Mouse (Mus musculus) lung, embryonic 14.5 days (tissue): Measurements from ENCODE around the gene Tmem201. TPM values are rescaled to one million over a fixed set of nuclear protein-coding genes. Genes with fewer than 3 reads are reported as not detected.

Source experiments
- ATAC-seq: fragments of 200-750 bp; cut with Nextera tagmentation; 2 replicates; pipeline ENCODE4 v1.8.0; 2017; ENCODE audit warnings: mild to moderate bottlenecking, moderate TSS enrichment, moderate library complexity; ENCODE audit not compliant: insufficient read depth
- DNase-seq: peaks from one replicate; pipeline ENCODE4 v3.0.0-alpha.2; 2015
- H3K27ac ChIP-seq: fragments of 300-500 bp; sonication (generic); 2 replicates; pipeline ENCODE4 v1.5.1; 2014; ENCODE audit warnings: low read depth, mild to moderate bottlenecking, moderate library complexity
- H3K27me3 ChIP-seq: fragments of 300-500 bp; sonication (generic); 2 replicates; pipeline ENCODE4 v1.6.1; 2014; ENCODE audit warnings: low read length, control low read depth; ENCODE audit not compliant: insufficient read depth
- H3K36me3 ChIP-seq: fragments of 300-500 bp; sonication (generic); 2 replicates; pipeline ENCODE4 v1.6.1; 2014; ENCODE audit warnings: control low read depth; ENCODE audit not compliant: insufficient read depth
- H3K4me1 ChIP-seq: fragments of 300-500 bp; sonication (generic); 2 replicates; pipeline ENCODE4 v1.6.1; 2014; ENCODE audit warnings: antibody characterized with exemption, control low read depth; ENCODE audit not compliant: insufficient read depth
- H3K4me2 ChIP-seq: fragments of 300-500 bp; sonication (generic); 2 replicates; pipeline ENCODE4 v1.6.1; 2014; ENCODE audit warnings: mild to moderate bottlenecking
- H3K4me3 ChIP-seq: fragments of 300-500 bp; sonication (generic); 2 replicates; pipeline ENCODE4 v1.5.1; 2014; ENCODE audit warnings: low read depth, low read length
- H3K9ac ChIP-seq: fragments of 300-500 bp; sonication (generic); 2 replicates; pipeline ENCODE4 v1.6.1; 2014
- H3K9me3 ChIP-seq: fragments of 300-500 bp; sonication (generic); 2 replicates; pipeline ENCODE4 v1.6.1; 2016; ENCODE audit warnings: low read depth, low read length, control low read depth
- CTCF ChIP-seq: IDR thresholded peaks from 2 replicates; pipeline ENCODE4 v1.5.1; 2016; ENCODE audit warnings: antibody characterized with exemption, low read depth
- WGBS: fragments of 180-500 bp; shearing (Covaris S2); extraction: QIAGEN DNeasy Blood & Tissue Kit; methylation state at CpG from one replicate; pipeline ENCODE4 v1.1.7; 2014; 5-methylcytosine and 5-hydroxymethylcytosine counted together
- polyA plus RNA-seq: library from polyadenylated mRNA; unstranded; fragments of >200 nt; fragmentation: Nextera tagmentation; extraction: Ambion mirVana; gene quantifications from 2 replicates; pipeline ENCODE4 v1.2.1, GENCODE M21; 2014

Gene Tmem201
- polyA plus RNA-seq, 1 experiment from 2014 or later = 30.3 TPM

GRCm38 (mm10) chr4:149702210-149702979 lies 35.4 kb downstream of the Tmem201 start, which contains the start of gene Pik3cd:
Gene Pik3cd, minus strand, starts transcription at chr4:149702571.
- Histone ChIP-seq H3K9ac (no peak within 1 kb of the TSS), H3K4me2 (no peak within 1 kb of the TSS), H3K27me3 (peaks cover 6% of the 10 kb centered on the region; the same call in 1 of the 2 replicates), H3K9me3 (no peaks in the 10 kb centered on the region), H3K4me1 (no peaks in the 10 kb centered on the region), H3K4me3 (no peak within 1 kb of the TSS), H3K36me3 (no peaks in the 10 kb centered on the region), H3K27ac (no peak within 1 kb of the TSS)
- WGBS = 64% methylated on average over 19 of the region's 19 CpGs
- DNase-seq (no peak), ATAC-seq (no peak)
- no peak for TF ChIP-seq CTCF

- Histone ChIP-seq H3K36me3 (no peaks in the 10 kb centered on the region), H3K27ac (no peak overlapping the region), H3K4me3 (no peak overlapping the region), H3K4me2 (no peak overlapping the region), H3K9ac (no peak overlapping the region), H3K27me3 (peaks cover 12% of the 10 kb centered on the region; the same call in 1 of the 2 replicates), H3K9me3 (no peaks in the 10 kb centered on the region), H3K4me1 (no peaks in the 10 kb centered on the region)
- no peak for ATAC-seq
- WGBS = 52% methylated on average over 18 of the region's 18 CpGs
- no peak for TF ChIP-seq CTCF
- peak; percentile 65 for DNase-seq
Measured at GRCm38 (mm10) chr4:149701426-149702209, 36.2 kb downstream of the Tmem201 start.

GRCm38 (mm10) chr4:149699953-149700352 lies 37.9 kb downstream of the Tmem201 start:
- Histone ChIP-seq H3K4me2 (no peak overlapping the region), H3K9me3 (no peaks in the 10 kb centered on the region), H3K36me3 (no peaks in the 10 kb centered on the region), H3K4me3 (no peak overlapping the region), H3K27me3 (peaks cover 12% of the 10 kb centered on the region; the same call in 1 of the 2 replicates), H3K27ac (no peak overlapping the region), H3K9ac (no peak overlapping the region), H3K4me1 (no peaks in the 10 kb centered on the region)
- ATAC-seq (no peak), DNase-seq (no peak)
- no peak for TF ChIP-seq CTCF
- 77% methylated on average over 4 of the region's 4 CpGs for WGBS

GRCm38 (mm10) chr4:149698197-149698821 lies 39.5 kb downstream of the Tmem201 start:
- Histone ChIP-seq H3K9ac (peak overlapping the region; percentile 54), H3K4me2 (peak overlapping the region; percentile 86), H3K4me3 (peak overlapping the region; percentile 46), H3K27ac (no peak overlapping the region), H3K36me3 (no peaks in the 10 kb centered on the region), H3K4me1 (no peaks in the 10 kb centered on the region), H3K27me3 (peaks cover 12% of the 10 kb centered on the region; the same call in 1 of the 2 replicates), H3K9me3 (no peaks in the 10 kb centered on the region)
- ATAC-seq (peak; percentile 73), DNase-seq (peak; percentile 79)
- TF ChIP-seq CTCF = peak; percentile 77
- 2% methylated on average over 35 of the region's 35 CpGs for WGBS

GRCm38 (mm10) chr4:149697506-149698196 lies 40.2 kb downstream of the Tmem201 start:
- H3K9ac ChIP-seq = peak overlapping the region; percentile 54; the same call in 1 of the 2 replicates
- TF ChIP-seq CTCF = no peak
- H3K36me3 ChIP-seq = no peaks in the 10 kb centered on the region
- H3K27ac ChIP-seq = no peak overlapping the region
- peaks cover 12% of the 10 kb centered on the region; the same call in 1 of the 2 replicates for H3K27me3 ChIP-seq
- peak overlapping the region; percentile 46 for H3K4me3 ChIP-seq
- no peaks in the 10 kb centered on the region for H3K9me3 ChIP-seq
- peak; percentile 12 for DNase-seq
- H3K4me2 ChIP-seq = peak overlapping the region; percentile 86
- WGBS = 20% methylated on average over 15 of the region's 15 CpGs
- H3K4me1 ChIP-seq = no peaks in the 10 kb centered on the region
- peak; percentile 39 for ATAC-seq

- H3K4me2 ChIP-seq = peak overlapping the region; percentile 20; the same call in 1 of the 2 replicates
- 25% methylated on average over 16 of the region's 16 CpGs for WGBS
- no peaks in the 10 kb centered on the region for H3K4me1 ChIP-seq
- no peak for ATAC-seq
- no peak overlapping the region for H3K27ac ChIP-seq
- peak; percentile 31 for DNase-seq
- H3K9me3 ChIP-seq = no peaks in the 10 kb centered on the region
- TF ChIP-seq CTCF = peak; percentile 17
- H3K4me3 ChIP-seq = no peak overlapping the region
- H3K9ac ChIP-seq = no peak overlapping the region
- peaks cover 12% of the 10 kb centered on the region; the same call in 1 of the 2 replicates for H3K27me3 ChIP-seq
- no peaks in the 10 kb centered on the region for H3K36me3 ChIP-seq
Measured at GRCm38 (mm10) chr4:149696189-149696971, 41.5 kb downstream of the Tmem201 start.
